Mouse (Mus musculus): ENCODE results near the gene Themis3.

Themis3 gene

GRCm38 (mm10) chr17:66594435-66594834, at the start of gene Themis3:
TSS of gene Themis3 (minus strand) at chr17:66594621.
- in situ Hi-C loops (cut with MboI, MseI) = no loop called here

GRCm38 (mm10) chr17:66637951-66638722, 43.7 kb upstream of the Themis3 start:
- in situ Hi-C loops (cut with MboI, MseI) = no loop called here

GRCm38 (mm10) chr17:66619996-66620656, 25.7 kb upstream of the Themis3 start:
- in situ Hi-C loops (cut with MboI, MseI) = no loop called here

GRCm38 (mm10) chr17:66619255-66619826, 24.9 kb upstream of the Themis3 start:
- in situ Hi-C loops (cut with MboI, MseI) = no loop called here

- in situ Hi-C loops (cut with MboI, MseI) = no loop called here
These were observed 15.6 kb upstream of the Themis3 start for GRCm38 (mm10) chr17:66610032-66610431.

GRCm38 (mm10) chr17:66604931-66605330, 10.5 kb upstream of the Themis3 start:
- in situ Hi-C loops (cut with MboI, MseI) = loop anchor here (5.0 kb wide), 1 partner anchor 82 kb away; no protein-coding TSS in a partner anchor

GRCm38 (mm10) chr17:66601171-66601570, 6.8 kb upstream of the Themis3 start:
- in situ Hi-C loops (cut with MboI, MseI) = loop anchor here (5.0 kb wide), 1 partner anchor 86 kb away; no protein-coding TSS in a partner anchor

GRCm38 (mm10) chr17:66595867-66596266, 1.4 kb upstream of the Themis3 start:
- in situ Hi-C loops (cut with MboI, MseI) = no loop called here

GRCm38 (mm10) chr17:66595256-66595655, 835 bp upstream of the Themis3 start:
- in situ Hi-C loops (cut with MboI, MseI) = no loop called here

- in situ Hi-C loops (cut with MboI, MseI) = no loop called here
These were observed 3.9 kb downstream of the Themis3 start for GRCm38 (mm10) chr17:66590353-66591075.

GRCm38 (mm10) chr17:66589864-66590263, 4.6 kb downstream of the Themis3 start:
- in situ Hi-C loops (cut with MboI, MseI) = no loop called here

- in situ Hi-C loops (cut with MboI, MseI) = no loop called here
These were observed 7.7 kb downstream of the Themis3 start for GRCm38 (mm10) chr17:66586741-66587140.

- in situ Hi-C loops (cut with MboI, MseI) = no loop called here
These were observed 8.3 kb downstream of the Themis3 start for GRCm38 (mm10) chr17:66586078-66586477.

- in situ Hi-C loops (cut with MboI, MseI) = no loop called here
These were observed 13.4 kb downstream of the Themis3 start for GRCm38 (mm10) chr17:66580990-66581389.

GRCm38 (mm10) chr17:66578007-66578406, 16.4 kb downstream of the Themis3 start:
- in situ Hi-C loops (cut with MboI, MseI) = no loop called here

- in situ Hi-C loops (cut with MboI, MseI) = no loop called here
These were observed 16.9 kb downstream of the Themis3 start for GRCm38 (mm10) chr17:66577507-66577906.

GRCm38 (mm10) chr17:66572677-66573060, 21.8 kb downstream of the Themis3 start:
- in situ Hi-C loops (cut with MboI, MseI) = no loop called here

- in situ Hi-C loops (cut with MboI, MseI) = no loop called here
These were observed 22.4 kb downstream of the Themis3 start for GRCm38 (mm10) chr17:66571860-66572676.

GRCm38 (mm10) chr17:66564213-66564612, 30.2 kb downstream of the Themis3 start:
- in situ Hi-C loops (cut with MboI, MseI) = no loop called here

GRCm38 (mm10) chr17:66563551-66563950, 30.9 kb downstream of the Themis3 start:
- in situ Hi-C loops (cut with MboI, MseI) = no loop called here

- in situ Hi-C loops (cut with MboI, MseI) = no loop called here
These were observed 33.0 kb downstream of the Themis3 start for GRCm38 (mm10) chr17:66561380-66561779.

All from regulatory T cell (primary cell).